Mouse (Mus musculus) cerebellum, adult 2 months (tissue): Measurements from ENCODE around the gene Pigh.

Experiments
- CTCF ChIP-seq: fragments of 200-500 bp; IDR thresholded peaks from 2 replicates; pipeline ENCODE4 v1.5.1; 2011; ENCODE audit warnings: low read depth, mild to moderate bottlenecking, control low read depth, low read length, moderate library complexity, borderline replicate concordance; ENCODE audit not compliant: insufficient read depth
- POLR2A ChIP-seq: fragments of 200-500 bp; IDR thresholded peaks from 2 replicates; pipeline ENCODE4 v1.6.1; 2011; ENCODE audit warnings: low read length, control low read depth, borderline replicate concordance; ENCODE audit not compliant: insufficient read depth

GRCm38 (mm10) chr12:79064451-79064850 is 25.0 kb downstream of the Pigh start:
- TF ChIP-seq CTCF (no peak), POLR2A (no peak)
